Comparison of ENCODE assay signal across 15 mouse cellular contexts in genomic region chr13:113397006-113397520, GRCm38 (mm10).
"Had no signal": no experiment of that assay in that cellular context is flagged by ENCODE, and none has a peak within 500 bp of the region (broad histone marks: within the 10 kb centered on the region; RNA-seq: fewer than 3 reads in every experiment).

No protein-coding gene starts in this region.

- H3K4me1 ChIP-seq: midbrain, embryonic 10.5 days; midbrain, embryonic 12.5 days; neural tube, embryonic 12.5 days had no signal

- H3K9me3 ChIP-seq: midbrain, embryonic 10.5 days; midbrain, embryonic 12.5 days; neural tube, embryonic 12.5 days had no signal

- DNase-seq: lung, adult 18-20 months; lung, embryonic 14.5 days; lung, postnatal 10 days; lung, postnatal 4 days; midbrain, embryonic 14.5 days; right cerebral cortex, postnatal 14 days; spleen, adult 18-20 months; thymus, adult 2 months; thymus, postnatal 25 days; thymus, postnatal 4 days had no signal

- H3K27ac ChIP-seq: liver, embryonic 14.5 days; midbrain, embryonic 10.5 days; midbrain, embryonic 12.5 days; neural tube, embryonic 12.5 days had no signal

- H3K4me3 ChIP-seq: midbrain, embryonic 10.5 days; midbrain, embryonic 12.5 days; neural tube, embryonic 12.5 days had no signal

- H3K9ac ChIP-seq: liver, embryonic 14.5 days; lung, embryonic 14.5 days; midbrain, embryonic 12.5 days; neural tube, embryonic 12.5 days had no signal

- ATAC-seq: midbrain, embryonic 16.5 days had no signal

- H3K4me2 ChIP-seq: lung, embryonic 14.5 days; midbrain, embryonic 12.5 days; neural tube, embryonic 12.5 days had no signal

- H3K36me3 ChIP-seq: midbrain, embryonic 10.5 days; midbrain, embryonic 12.5 days; neural tube, embryonic 12.5 days had no signal

- H3K27me3 ChIP-seq: neural tube, embryonic 12.5 days had no signal
